Mouse (Mus musculus) stomach, embryonic 14.5 days (tissue): ENCODE data around the gene Ntn5. TPM values are rescaled to one million over a fixed set of nuclear protein-coding genes. Genes with fewer than 3 reads are reported as not detected.
A peak's percentile ranks its signal among the peaks of the same experiment; 100 is the strongest.

Experiments used
- ATAC-seq: fragments of 200-750 bp; cut with Nextera tagmentation; 2 replicates; pipeline ENCODE4 v1.8.0; 2017; ENCODE audit warnings: low read depth, moderate TSS enrichment; ENCODE audit not compliant: insufficient number of reproducible peaks, insufficient read depth, low FRiP score
- H3K27ac ChIP-seq: fragments of 300-500 bp; sonication (generic); 2 replicates; pipeline ENCODE4 v1.5.1; 2014; ENCODE audit warnings: mild to moderate bottlenecking, low read length, moderate library complexity, mixed read lengths
- H3K27me3 ChIP-seq: fragments of 300-500 bp; sonication (generic); 2 replicates; pipeline ENCODE4 v1.6.1; 2014; ENCODE audit warnings: low read length, control low read depth, mixed read lengths; ENCODE audit not compliant: control insufficient read depth, insufficient read depth
- H3K36me3 ChIP-seq: fragments of 300-500 bp; sonication (generic); 2 replicates; pipeline ENCODE4 v1.6.1; 2014; ENCODE audit warnings: mild to moderate bottlenecking, control low read depth, low read length, moderate library complexity, mixed read lengths; ENCODE audit not compliant: control insufficient read depth, insufficient read depth
- H3K4me1 ChIP-seq: fragments of 300-500 bp; sonication (generic); 2 replicates; pipeline ENCODE4 v1.6.1; 2014; ENCODE audit warnings: low read length, control low read depth, mixed read lengths; ENCODE audit not compliant: control insufficient read depth, insufficient read depth
- H3K4me2 ChIP-seq: fragments of 300-500 bp; sonication (generic); replicated peaks from 2 replicates; pipeline ENCODE4 v1.6.1; 2014; ENCODE audit warnings: low read depth, low read length, control low read depth
- H3K4me3 ChIP-seq: fragments of 300-500 bp; sonication (generic); 2 replicates; pipeline ENCODE4 v1.5.1; 2014; ENCODE audit warnings: low read depth, low read length, control low read depth
- H3K9ac ChIP-seq: fragments of 300-500 bp; sonication (generic); replicated peaks from 2 replicates; pipeline ENCODE4 v1.6.1; 2014; ENCODE audit warnings: low read depth, mild to moderate bottlenecking, control low read depth, low read length, moderate library complexity, mixed read lengths
- H3K9me3 ChIP-seq: fragments of 300-500 bp; sonication (generic); 2 replicates; pipeline ENCODE4 v1.6.1; 2016; ENCODE audit warnings: low read depth, low read length, control low read depth; ENCODE audit not compliant: control insufficient read depth
- WGBS: fragments of 180-500 bp; shearing (Covaris S2); extraction: QIAGEN DNeasy Blood & Tissue Kit; methylation state at CpG from one replicate; pipeline ENCODE4 v1.1.7; 2014; 5-methylcytosine and 5-hydroxymethylcytosine counted together
- polyA plus RNA-seq: library from polyadenylated mRNA; unstranded; fragments of >200 nt; fragmentation: Nextera tagmentation; extraction: Ambion mirVana; gene quantifications from 2 replicates; pipeline ENCODE4 v1.2.1, GENCODE M21; 2014

Gene Ntn5
- polyA plus RNA-seq, 1 experiment from 2014 or later, result 0.67 TPM

- peak; percentile 38 for ATAC-seq
- WGBS, result 1% methylated on average over 13 of the region's 13 CpGs
- no peaks in the 10 kb centered on the region for H3K36me3 ChIP-seq
- H3K4me1 ChIP-seq, result peaks cover 39% of the 10 kb centered on the region
- H3K27me3 ChIP-seq, result no peaks in the 10 kb centered on the region
- peak overlapping the region; percentile 80 for H3K4me2 ChIP-seq
- H3K9me3 ChIP-seq, result no peaks in the 10 kb centered on the region
- H3K27ac ChIP-seq, result peak overlapping the region; percentile 77
- peak overlapping the region; percentile 26; the same call in 1 of the 2 replicates for H3K9ac ChIP-seq
- H3K4me3 ChIP-seq, result peak overlapping the region; percentile 74
Observed at GRCm38 (mm10) chr7:45704046-45704559, 20.3 kb downstream of the Ntn5 start.

- H3K9me3 ChIP-seq, result no peaks in the 10 kb centered on the region
- peaks cover 4% of the 10 kb centered on the region; the same call in 1 of the 2 replicates for H3K36me3 ChIP-seq
- under 1% methylated on average over 36 of the region's 36 CpGs for WGBS
- ATAC-seq, result peak; percentile 87
- peak within 1 kb of the TSS; percentile 74 for H3K4me3 ChIP-seq
- no peaks in the 10 kb centered on the region for H3K27me3 ChIP-seq
- H3K4me2 ChIP-seq, result peak within 1 kb of the TSS; percentile 96
- H3K9ac ChIP-seq, result peak within 1 kb of the TSS; percentile 73
- peaks cover 36% of the 10 kb centered on the region for H3K4me1 ChIP-seq
- peak within 1 kb of the TSS; percentile 91 for H3K27ac ChIP-seq
Observed at GRCm38 (mm10) chr7:45704730-45705442, 21.1 kb downstream of the Ntn5 start, which contains the start of gene Dbp. TSS of gene Dbp (plus strand) at chr7:45705088.

- Histone ChIP-seq H3K4me2 (peak overlapping the region; percentile 96), H3K27ac (peak overlapping the region; percentile 91), H3K36me3 (peaks cover 10% of the 10 kb centered on the region; the same call in 1 of the 2 replicates), H3K27me3 (no peaks in the 10 kb centered on the region), H3K4me3 (peak overlapping the region; percentile 74), H3K9ac (peak overlapping the region; percentile 73), H3K9me3 (no peaks in the 10 kb centered on the region), H3K4me1 (peaks cover 30% of the 10 kb centered on the region)
- peak; percentile 0; the same call in 1 of the 2 replicates for ATAC-seq
- WGBS, result under 1% methylated on average over 21 of the region's 21 CpGs
Observed at GRCm38 (mm10) chr7:45705443-45705864, 21.6 kb downstream of the Ntn5 start.

GRCm38 (mm10) chr7:45705873-45706281 lies 22.1 kb downstream of the Ntn5 start:
- H3K4me2 ChIP-seq, result peak overlapping the region; percentile 96
- no peaks in the 10 kb centered on the region for H3K9me3 ChIP-seq
- H3K27ac ChIP-seq, result peak overlapping the region; percentile 91; the same call in 1 of the 2 replicates
- H3K9ac ChIP-seq, result peak overlapping the region; percentile 73
- H3K36me3 ChIP-seq, result peaks cover 13% of the 10 kb centered on the region; the same call in 1 of the 2 replicates
- 1% methylated on average over 7 of the region's 7 CpGs for WGBS
- peaks cover 28% of the 10 kb centered on the region for H3K4me1 ChIP-seq
- 0 out of 2 replicates have a peak, but pooled peaks have one; percentile 17 for ATAC-seq
- H3K27me3 ChIP-seq, result no peaks in the 10 kb centered on the region
- H3K4me3 ChIP-seq, result peak overlapping the region; percentile 74

- peak overlapping the region; percentile 96 for H3K4me2 ChIP-seq
- peak overlapping the region; percentile 73 for H3K9ac ChIP-seq
- peaks cover 22% of the 10 kb centered on the region for H3K36me3 ChIP-seq
- 1% methylated on average over 45 of the region's 45 CpGs for WGBS
- H3K4me1 ChIP-seq, result peaks cover 22% of the 10 kb centered on the region
- no peaks in the 10 kb centered on the region for H3K9me3 ChIP-seq
- 0 out of 2 replicates have a peak, but pooled peaks have one; percentile 4 for ATAC-seq
- peak overlapping the region; percentile 74 for H3K4me3 ChIP-seq
- peak overlapping the region; percentile 74 for H3K27ac ChIP-seq
- no peaks in the 10 kb centered on the region for H3K27me3 ChIP-seq
Observed at GRCm38 (mm10) chr7:45706721-45707241, 23.0 kb downstream of the Ntn5 start.

GRCm38 (mm10) chr7:45707375-45707967 lies 23.6 kb downstream of the Ntn5 start:
- peaks cover 22% of the 10 kb centered on the region for H3K4me1 ChIP-seq

GRCm38 (mm10) chr7:45708221-45708761 lies 24.5 kb downstream of the Ntn5 start:
- whole genome bisulfite sequencing, result 35% methylated on average over 13 of the region's 13 CpGs

More at GRCm38 (mm10) chr7:45707375-45707967, 23.6 kb downstream of the Ntn5 start:
- Histone ChIP-seq H3K4me3 (peak overlapping the region; percentile 74), H3K27me3 (no peaks in the 10 kb centered on the region), H3K9me3 (no peaks in the 10 kb centered on the region), H3K4me2 (peak overlapping the region; percentile 96), H3K9ac (peak overlapping the region; percentile 73; the same call in 1 of the 2 replicates), H3K36me3 (peaks cover 28% of the 10 kb centered on the region), H3K27ac (peak overlapping the region; percentile 74)
- WGBS, result 1% methylated on average over 27 of the region's 27 CpGs
- peak; percentile 8; the same call in 1 of the 2 replicates for ATAC-seq

GRCm38 (mm10) chr7:45709036-45709435 lies 25.2 kb downstream of the Ntn5 start:
- Histone ChIP-seq H3K9ac (no peak overlapping the region), H3K4me1 (peaks cover 24% of the 10 kb centered on the region), H3K27ac (no peak overlapping the region), H3K36me3 (peaks cover 41% of the 10 kb centered on the region), H3K4me2 (no peak overlapping the region; the same call in 1 of the 2 replicates), H3K4me3 (no peak overlapping the region), H3K9me3 (no peaks in the 10 kb centered on the region), H3K27me3 (no peaks in the 10 kb centered on the region)
- WGBS, result 34% methylated on average over 6 of the region's 6 CpGs
- no peak for ATAC-seq

More at GRCm38 (mm10) chr7:45708221-45708761, 24.5 kb downstream of the Ntn5 start:
- no peaks in the 10 kb centered on the region for H3K27me3 ChIP-seq
- H3K4me2 ChIP-seq, result peak overlapping the region; percentile 96
- H3K9ac ChIP-seq, result 0 out of 2 replicates have a peak overlapping the region, but pooled peaks have one; percentile 6
- H3K27ac ChIP-seq, result peak overlapping the region; percentile 74; the same call in 1 of the 2 replicates
- no peak for ATAC-seq
- H3K36me3 ChIP-seq, result peaks cover 36% of the 10 kb centered on the region
- no peaks in the 10 kb centered on the region for H3K9me3 ChIP-seq
- H3K4me3 ChIP-seq, result 0 out of 2 replicates have a peak overlapping the region, but pooled peaks have one; percentile 74
- peaks cover 24% of the 10 kb centered on the region for H3K4me1 ChIP-seq
